Mouse (Mus musculus) hindbrain, embryonic 15.5 days (tissue): Measurements from ENCODE around the gene Tssk4. TPM values are rescaled to one million over a fixed set of nuclear protein-coding genes. Genes with fewer than 3 reads are reported as not detected.

Experiments
- ATAC-seq: fragments of 200-750 bp; cut with Nextera tagmentation; 2 replicates; pipeline ENCODE4 v1.8.0; 2017; ENCODE audit warnings: low read depth, moderate number of reproducible peaks, moderate TSS enrichment; ENCODE audit not compliant: low FRiP score
- H3K27ac ChIP-seq: fragments of 300-500 bp; sonication (generic); replicated peaks from 2 replicates; pipeline ENCODE4 v1.5.1; 2015; ENCODE audit warnings: mild to moderate bottlenecking, inconsistent platforms
- H3K27me3 ChIP-seq: fragments of 300-500 bp; sonication (generic); 2 replicates; pipeline ENCODE4 v1.6.1; 2015; ENCODE audit warnings: control low read depth, inconsistent platforms
- H3K36me3 ChIP-seq: fragments of 300-500 bp; sonication (generic); 2 replicates; pipeline ENCODE4 v1.6.1; 2015; ENCODE audit warnings: control low read depth, inconsistent platforms
- H3K4me1 ChIP-seq: fragments of 300-500 bp; sonication (generic); replicated peaks from 2 replicates; pipeline ENCODE4 v1.6.1; 2015; ENCODE audit warnings: control low read depth, inconsistent platforms
- H3K4me2 ChIP-seq: fragments of 300-500 bp; sonication (generic); 2 replicates; pipeline ENCODE4 v1.6.1; 2015; ENCODE audit warnings: moderate library complexity, mild to moderate bottlenecking, inconsistent platforms
- H3K4me3 ChIP-seq: fragments of 300-500 bp; sonication (generic); 2 replicates; pipeline ENCODE4 v1.5.1; 2015; ENCODE audit warnings: mild to moderate bottlenecking, inconsistent platforms
- H3K9ac ChIP-seq: fragments of 300-500 bp; sonication (generic); 2 replicates; pipeline ENCODE4 v1.6.1; 2015; ENCODE audit warnings: inconsistent platforms
- H3K9me3 ChIP-seq: fragments of 300-500 bp; sonication (generic); 2 replicates; pipeline ENCODE4 v1.6.1; 2016; ENCODE audit warnings: control low read depth, inconsistent platforms
- WGBS: fragments of 180-500 bp; shearing (Covaris S2); methylation state at CpG from one replicate; pipeline ENCODE4 v1.1.7; 2015; 5-methylcytosine and 5-hydroxymethylcytosine counted together
- polyA plus RNA-seq: library from polyadenylated mRNA; unstranded; fragments of >200 nt; fragmentation: Nextera tagmentation; extraction: Ambion mirVana; gene quantifications from 2 replicates; pipeline ENCODE4 v1.2.1, GENCODE M21; 2015

Gene Tssk4
- 0.30 and 0.40 TPM in 2 replicates for polyA plus RNA-seq

DNA sequence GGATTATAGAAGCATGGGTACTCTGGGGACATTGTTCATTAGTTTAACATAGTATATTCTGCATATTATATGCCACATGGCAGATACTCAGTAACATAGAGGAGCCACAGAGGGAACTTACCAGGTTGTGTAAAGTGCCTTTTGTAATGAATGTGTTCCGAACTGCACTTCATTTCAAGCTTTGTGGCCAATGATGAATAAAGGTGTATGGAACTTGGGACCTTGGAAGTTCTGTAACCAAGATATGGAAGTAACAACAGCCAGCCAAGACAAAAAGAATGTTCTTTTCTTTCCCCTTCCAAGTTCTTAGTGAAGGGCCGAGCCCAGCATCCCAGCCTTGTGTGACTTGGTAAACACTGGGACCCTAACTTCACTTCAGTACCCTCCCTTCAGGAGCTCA, at the start of gene Tssk4:
Gene Tssk4, plus strand, starts transcription at position 301 of the 400 bp plus-strand sequence.
- Histone ChIP-seq H3K9ac (no peak within 1 kb of the TSS), H3K36me3 (no peaks in the 10 kb centered on the region), H3K4me3 (no peak within 1 kb of the TSS), H3K27me3 (no peaks in the 10 kb centered on the region), H3K4me1 (peaks cover 5% of the 10 kb centered on the region), H3K9me3 (no peaks in the 10 kb centered on the region), H3K4me2 (no peak within 1 kb of the TSS), H3K27ac (no peak within 1 kb of the TSS)
- 96% methylated on average over 2 of the region's 2 CpGs for WGBS
- no peak for ATAC-seq

- ATAC-seq = no peak
- 91% methylated on average over 7 of the region's 7 CpGs for WGBS
- Histone ChIP-seq H3K27me3 (no peaks in the 10 kb centered on the region), H3K27ac (peak within 1 kb of the TSS; percentile 46), H3K36me3 (peaks cover 74% of the 10 kb centered on the region), H3K4me1 (peaks cover 11% of the 10 kb centered on the region; the same call in 1 of the 2 replicates), H3K9ac (peak within 1 kb of the TSS; percentile 7; the same call in 1 of the 2 replicates), H3K9me3 (no peaks in the 10 kb centered on the region), H3K4me2 (peak within 1 kb of the TSS; percentile 46), H3K4me3 (peak within 1 kb of the TSS; percentile 29)
These were observed 46.7 kb upstream of the Tssk4 start, which contains the start of gene Irf9 for GRCm38 (mm10) chr14:55603271-55603632. Gene Irf9, plus strand, starts transcription at chr14:55603571.

DNA sequence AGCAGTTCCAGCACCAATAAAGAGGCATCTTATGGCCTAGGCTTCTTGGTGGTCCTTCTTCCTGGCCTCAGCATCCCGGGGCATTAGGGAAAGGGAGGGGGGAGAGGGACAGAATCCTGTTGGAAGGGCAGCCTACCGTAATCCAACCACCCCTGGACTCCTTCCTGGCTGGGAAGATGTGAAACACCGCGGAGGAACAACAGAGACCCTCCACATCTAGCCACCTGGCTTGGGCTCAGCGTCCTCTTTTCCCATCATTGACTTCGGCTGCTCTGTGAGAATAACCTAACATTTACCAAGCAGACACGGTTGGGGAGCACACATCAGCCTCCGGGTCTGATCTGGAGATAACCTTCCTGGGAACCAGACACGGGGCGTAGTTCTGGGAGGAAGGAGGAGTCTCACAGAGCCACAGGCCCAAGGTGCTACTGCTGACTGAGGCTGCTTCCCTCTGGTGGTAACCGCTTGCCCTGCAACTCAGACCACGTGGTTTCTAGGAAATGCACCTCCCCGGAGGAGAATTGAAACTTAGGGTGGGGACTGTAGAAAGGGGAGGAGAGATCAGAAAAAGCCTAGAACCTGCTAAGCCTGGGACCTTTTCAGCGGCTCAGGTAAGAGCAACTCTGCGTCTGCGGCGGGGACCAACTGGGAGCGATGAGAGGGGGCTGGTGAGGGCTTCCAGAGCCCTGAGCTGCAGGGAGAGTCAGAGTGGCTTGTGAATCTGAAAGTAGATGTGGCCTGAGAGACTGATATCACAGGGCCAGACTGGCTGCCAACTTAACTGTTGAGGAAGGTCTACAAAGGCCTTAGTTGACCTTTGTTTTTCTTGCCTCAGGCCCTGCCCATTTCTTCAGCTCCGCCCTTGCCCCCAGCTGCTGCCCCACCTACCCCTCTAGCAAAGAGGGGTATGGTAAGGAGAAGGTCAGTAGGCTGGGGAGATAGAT, 46.1 kb upstream of the Tssk4 start:
- Histone ChIP-seq H3K4me1 (peaks cover 11% of the 10 kb centered on the region; the same call in 1 of the 2 replicates), H3K9ac (peak overlapping the region; percentile 7; the same call in 1 of the 2 replicates), H3K36me3 (peaks cover 74% of the 10 kb centered on the region), H3K4me2 (peak overlapping the region; percentile 46), H3K27ac (peak overlapping the region; percentile 46), H3K4me3 (peak overlapping the region; percentile 29), H3K27me3 (no peaks in the 10 kb centered on the region), H3K9me3 (no peaks in the 10 kb centered on the region)
- peak; percentile 89 for ATAC-seq
- WGBS = 22% methylated on average over 19 of the region's 19 CpGs

- Histone ChIP-seq H3K4me3 (no peak overlapping the region), H3K4me2 (peak overlapping the region; percentile 46; the same call in 1 of the 2 replicates), H3K27ac (no peak overlapping the region), H3K4me1 (peaks cover 11% of the 10 kb centered on the region; the same call in 1 of the 2 replicates), H3K9ac (no peak overlapping the region), H3K27me3 (no peaks in the 10 kb centered on the region), H3K9me3 (no peaks in the 10 kb centered on the region), H3K36me3 (peaks cover 74% of the 10 kb centered on the region)
- no peak for ATAC-seq
- 92% methylated on average over 11 of the region's 11 CpGs for WGBS
These were observed 45.2 kb upstream of the Tssk4 start for GRCm38 (mm10) chr14:55604823-55605222.

- no peak for ATAC-seq
- H3K9me3 ChIP-seq = no peaks in the 10 kb centered on the region
- 96% methylated on average over 16 of the region's 16 CpGs for WGBS
- no peak overlapping the region for H3K9ac ChIP-seq
- H3K27me3 ChIP-seq = no peaks in the 10 kb centered on the region
- peaks cover 11% of the 10 kb centered on the region; the same call in 1 of the 2 replicates for H3K4me1 ChIP-seq
- peaks cover 67% of the 10 kb centered on the region for H3K36me3 ChIP-seq
- no peak overlapping the region for H3K27ac ChIP-seq
- H3K4me2 ChIP-seq = no peak overlapping the region
- H3K4me3 ChIP-seq = no peak overlapping the region
These were observed 44.1 kb upstream of the Tssk4 start for GRCm38 (mm10) chr14:55605743-55606459.

DNA sequence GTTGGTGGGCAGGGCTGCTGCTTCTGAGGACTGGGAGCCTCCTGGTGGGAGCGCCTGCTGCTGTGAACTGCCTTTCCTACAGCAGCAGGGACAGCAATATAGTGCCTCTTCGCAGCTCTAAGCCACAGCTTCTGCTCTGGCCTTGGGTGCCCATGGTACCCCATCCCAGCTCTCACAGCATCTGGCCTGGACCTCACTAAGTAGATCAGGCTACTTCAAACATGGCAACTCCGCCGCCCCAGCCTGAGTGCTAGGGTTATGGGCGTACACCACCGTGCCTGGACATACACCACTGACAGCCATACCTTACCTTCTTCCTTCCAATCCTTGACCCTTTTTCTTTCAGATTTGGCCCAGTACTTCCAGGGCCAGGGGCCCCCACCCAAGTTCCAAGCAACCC, 41.6 kb upstream of the Tssk4 start:
- H3K4me2 ChIP-seq = no peak overlapping the region
- H3K9ac ChIP-seq = no peak overlapping the region
- no peaks in the 10 kb centered on the region for H3K9me3 ChIP-seq
- no peak overlapping the region for H3K4me3 ChIP-seq
- H3K36me3 ChIP-seq = peaks cover 42% of the 10 kb centered on the region
- H3K4me1 ChIP-seq = peaks cover 11% of the 10 kb centered on the region; the same call in 1 of the 2 replicates
- no peaks in the 10 kb centered on the region for H3K27me3 ChIP-seq
- H3K27ac ChIP-seq = no peak overlapping the region
- no peak for ATAC-seq
- 96% methylated on average over 6 of the region's 6 CpGs for WGBS

DNA sequence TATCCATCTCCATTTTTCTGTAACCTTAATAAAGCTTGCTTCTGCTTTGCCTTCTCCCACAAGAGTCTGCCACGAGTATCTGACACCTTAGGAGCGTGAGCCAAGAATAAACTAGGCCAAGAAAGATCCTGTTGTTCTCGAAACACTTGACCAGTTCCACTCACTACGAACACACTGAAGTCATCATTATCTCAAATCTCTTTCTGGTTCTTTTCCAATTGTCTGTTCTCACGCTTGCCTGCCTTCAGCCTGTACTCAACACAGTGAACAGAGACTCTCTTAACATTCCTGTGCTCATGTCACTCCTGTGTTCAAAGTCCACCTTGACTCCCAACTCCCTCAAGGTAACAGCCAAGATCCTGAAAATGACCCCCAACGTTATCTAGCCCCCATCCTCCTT, 36.6 kb upstream of the Tssk4 start:
- Histone ChIP-seq H3K4me1 (no peaks in the 10 kb centered on the region), H3K4me2 (no peak overlapping the region), H3K36me3 (peaks cover 14% of the 10 kb centered on the region), H3K27ac (no peak overlapping the region), H3K9me3 (no peaks in the 10 kb centered on the region), H3K27me3 (no peaks in the 10 kb centered on the region), H3K9ac (no peak overlapping the region), H3K4me3 (no peak overlapping the region)
- 70% methylated on average over 6 of the region's 6 CpGs for WGBS
- no peak for ATAC-seq

DNA sequence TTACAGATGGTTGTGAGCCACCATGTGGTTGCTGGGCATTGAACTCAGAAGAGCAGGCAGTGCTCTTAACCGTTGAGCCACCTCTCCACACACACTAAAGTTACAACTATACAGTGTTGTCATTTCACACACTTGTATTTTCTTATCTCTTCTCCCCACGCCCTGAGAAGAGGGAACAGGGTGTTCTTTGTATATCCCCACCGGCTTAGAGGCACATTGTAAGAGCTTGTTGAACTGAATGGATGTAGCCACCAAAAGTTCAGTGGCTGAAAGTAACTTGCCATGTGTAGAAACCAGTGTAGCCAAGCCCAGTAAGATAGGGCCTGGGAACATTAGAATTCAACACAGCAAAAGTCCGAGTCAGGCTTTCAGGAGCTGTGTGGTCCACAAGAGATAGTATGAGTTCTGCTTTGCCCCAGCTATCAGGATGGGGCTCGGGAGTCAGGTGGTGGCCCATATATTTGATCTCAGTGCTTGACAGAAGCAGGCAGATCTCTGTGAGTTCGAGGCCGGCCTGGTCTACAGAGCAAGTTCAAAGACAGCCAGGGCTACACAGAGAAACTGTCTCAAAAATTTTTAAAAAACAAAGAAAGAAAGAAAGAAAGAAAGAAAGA, 35.3 kb upstream of the Tssk4 start:
- WGBS = 82% methylated on average over 7 of the region's 7 CpGs
- peaks cover 3% of the 10 kb centered on the region for H3K36me3 ChIP-seq
- H3K4me1 ChIP-seq = no peaks in the 10 kb centered on the region
- no peak overlapping the region for H3K9ac ChIP-seq
- no peaks in the 10 kb centered on the region for H3K27me3 ChIP-seq
- H3K9me3 ChIP-seq = no peaks in the 10 kb centered on the region
- H3K27ac ChIP-seq = no peak overlapping the region
- no peak overlapping the region for H3K4me2 ChIP-seq
- ATAC-seq = no peak
- H3K4me3 ChIP-seq = no peak overlapping the region

- Histone ChIP-seq H3K36me3 (no peaks in the 10 kb centered on the region), H3K4me3 (no peak overlapping the region), H3K4me1 (no peaks in the 10 kb centered on the region), H3K9me3 (no peaks in the 10 kb centered on the region), H3K4me2 (no peak overlapping the region), H3K9ac (no peak overlapping the region), H3K27me3 (no peaks in the 10 kb centered on the region), H3K27ac (no peak overlapping the region)
- no peak for ATAC-seq
- WGBS = 43% methylated on average over 2 of the region's 2 CpGs
These were observed 34.1 kb upstream of the Tssk4 start for GRCm38 (mm10) chr14:55615876-55616275.

GRCm38 (mm10) chr14:55616844-55617243, 33.1 kb upstream of the Tssk4 start:
- 78% methylated on average over 2 of the region's 2 CpGs for WGBS
- H3K9me3 ChIP-seq = no peaks in the 10 kb centered on the region
- H3K27me3 ChIP-seq = no peaks in the 10 kb centered on the region
- no peak overlapping the region for H3K27ac ChIP-seq
- no peaks in the 10 kb centered on the region for H3K36me3 ChIP-seq
- H3K4me1 ChIP-seq = no peaks in the 10 kb centered on the region
- no peak for ATAC-seq
- no peak overlapping the region for H3K4me3 ChIP-seq
- no peak overlapping the region for H3K4me2 ChIP-seq
- no peak overlapping the region for H3K9ac ChIP-seq

GRCm38 (mm10) chr14:55617822-55618221, 32.2 kb upstream of the Tssk4 start, which contains the start of gene Rec8:
Gene Rec8, plus strand, starts transcription at chr14:55618037.
- WGBS = 22% methylated on average over 21 of the region's 21 CpGs
- Histone ChIP-seq H3K4me2 (peak within 1 kb of the TSS; percentile 42), H3K9ac (peak within 1 kb of the TSS; percentile 20; the same call in 1 of the 2 replicates)

More at GRCm38 (mm10) chr14:55617822-55618221, 32.2 kb upstream of the Tssk4 start, which contains the start of gene Rec8:
- H3K36me3 ChIP-seq = no peaks in the 10 kb centered on the region
- no peaks in the 10 kb centered on the region for H3K4me1 ChIP-seq
- ATAC-seq = peak; percentile 88
- peak within 1 kb of the TSS; percentile 39 for H3K27ac ChIP-seq
- no peaks in the 10 kb centered on the region for H3K9me3 ChIP-seq
- no peaks in the 10 kb centered on the region for H3K27me3 ChIP-seq
- peak within 1 kb of the TSS; percentile 30 for H3K4me3 ChIP-seq
